Mouse (Mus musculus) liver, embryonic 14.5 days (tissue): ENCODE data around the gene E330034G19Rik. TPM values are rescaled to one million over a fixed set of nuclear protein-coding genes. Genes with fewer than 3 reads are reported as not detected.

Experiments
- ATAC-seq: fragments of 200-750 bp; cut with Nextera tagmentation; 2 replicates; pipeline ENCODE4 v1.8.0; 2017; ENCODE audit warnings: moderate number of reproducible peaks, mild to moderate bottlenecking, moderate library complexity; ENCODE audit not compliant: insufficient read depth
- DNase-seq, 3 experiments: peaks; one replicate each; pipeline ENCODE4 v3.0.0-alpha.2; 2012 to 2013; ENCODE audit warnings: low read depth in 3 of 3, low spot score in 3 of 3
- H3K27ac ChIP-seq: fragments of 300-500 bp; sonication (generic); 2 replicates; pipeline ENCODE4 v1.5.1; 2014; ENCODE audit warnings: moderate library complexity, mild to moderate bottlenecking, control low read depth, inconsistent platforms
- H3K27me3 ChIP-seq: fragments of 300-500 bp; sonication (generic); 2 replicates; pipeline ENCODE4 v1.6.1; 2014; ENCODE audit warnings: mild to moderate bottlenecking, low read length, moderate library complexity; ENCODE audit not compliant: control insufficient read depth, insufficient read depth
- H3K36me3 ChIP-seq: fragments of 300-500 bp; sonication (generic); replicated peaks from 2 replicates; pipeline ENCODE4 v1.6.1; 2014; ENCODE audit warnings: low read depth; ENCODE audit not compliant: control insufficient read depth, insufficient read depth
- H3K4me1 ChIP-seq, 2 experiments: fragments of 200-500 bp in 1 of 2; fragments of 300-500 bp in 1 of 2; sonication (generic) in 1 of 2; replicated peaks; 2 replicates each; pipeline ENCODE4 v1.6.1; 2012 to 2014; ENCODE audit warnings: antibody characterized with exemption in 1 of 2, inconsistent platforms in 1 of 2, low read length in 1 of 2; ENCODE audit not compliant: control insufficient read depth in 2 of 2, insufficient read depth in 2 of 2
- H3K4me2 ChIP-seq: fragments of 300-500 bp; sonication (generic); 2 replicates; pipeline ENCODE4 v1.6.1; 2014; ENCODE audit warnings: low read depth, mild to moderate bottlenecking, control low read depth, moderate library complexity
- H3K4me3 ChIP-seq, 2 experiments: fragments of 200-500 bp in 1 of 2; fragments of 300-500 bp in 1 of 2; sonication (generic) in 1 of 2; 2 replicates each; pipeline ENCODE4 v1.5.1; 2012 to 2014; ENCODE audit warnings: low read depth in 2 of 2, low read length in 2 of 2, mild to moderate bottlenecking in 2 of 2, control low read depth in 1 of 2, inconsistent platforms in 1 of 2, moderate library complexity in 1 of 2; ENCODE audit not compliant: insufficient read depth in 1 of 2
- H3K9ac ChIP-seq: fragments of 300-500 bp; sonication (generic); replicated peaks from 2 replicates; pipeline ENCODE4 v1.6.1; 2014; ENCODE audit warnings: mild to moderate bottlenecking, control low read depth, moderate library complexity
- H3K9me3 ChIP-seq: fragments of 300-500 bp; sonication (generic); 2 replicates; pipeline ENCODE4 v1.6.1; 2016; ENCODE audit warnings: low read length, mixed read lengths; ENCODE audit not compliant: control insufficient read depth
- CTCF ChIP-seq: IDR thresholded peaks from 2 replicates; pipeline ENCODE4 v1.5.1; 2016; ENCODE audit warnings: antibody characterized with exemption, low read depth, control low read depth
- EP300 ChIP-seq: IDR thresholded peaks from 2 replicates; pipeline ENCODE4 v1.6.1; 2016; ENCODE audit warnings: antibody characterized with exemption, low read depth
- WGBS: fragments of 180-500 bp; shearing (Covaris S2); extraction: QIAGEN DNeasy Blood & Tissue Kit; methylation state at CpG from one replicate; pipeline ENCODE4 v1.1.7; 2014; ENCODE audit not compliant: insufficient replicate concordance; 5-methylcytosine and 5-hydroxymethylcytosine counted together
- polyA plus RNA-seq, 2 experiments: library from polyadenylated mRNA; depleted of rRNA in 1 of 2; stranded (reverse) in 1 of 2; unstranded in 1 of 2; fragments of >200 nt; fragmentation: Nextera tagmentation in 1 of 2; extraction: Ambion mirVana in 1 of 2; gene quantifications; 2 replicates each; pipeline versions ENCODE4 v1.2.1 to v1.2.3; 2012 to 2014

E330034G19Rik gene
- polyA plus RNA-seq, 2 experiments, result not detected

- Histone ChIP-seq H3K4me2 (no peak overlapping the region), H3K9ac (no peak overlapping the region), H3K27ac (no peak overlapping the region), H3K9me3 (no peaks in the 10 kb centered on the region), H3K36me3 (no peaks in the 10 kb centered on the region), H3K27me3 (no peaks in the 10 kb centered on the region), H3K4me1 (no peaks in the 10 kb centered on the region), H3K4me3 (no peak overlapping the region)
- 8% methylated on average over 8 of the region's 8 CpGs for WGBS
- no peak for TF ChIP-seq EP300
- no peak for DNase-seq
- ATAC-seq, result no peak
Observed at GRCm38 (mm10) chr14:24253611-24254202, 39.3 kb upstream of the E330034G19Rik start.

GRCm38 (mm10) chr14:24255956-24256355, 37.1 kb upstream of the E330034G19Rik start:
- no peaks in the 10 kb centered on the region for H3K9me3 ChIP-seq
- H3K27ac ChIP-seq, result no peak overlapping the region
- H3K4me2 ChIP-seq, result no peak overlapping the region
- no peak for DNase-seq
- H3K27me3 ChIP-seq, result no peaks in the 10 kb centered on the region
- WGBS, result 30% methylated on average over 2 of the region's 2 CpGs
- no peaks in the 10 kb centered on the region for H3K36me3 ChIP-seq
- no peaks in the 10 kb centered on the region for H3K4me1 ChIP-seq
- TF ChIP-seq CTCF, result no peak
- no peak for TF ChIP-seq EP300
- no peak for ATAC-seq
- H3K9ac ChIP-seq, result no peak overlapping the region
- no peak overlapping the region for H3K4me3 ChIP-seq

GRCm38 (mm10) chr14:24260391-24260790, 32.6 kb upstream of the E330034G19Rik start:
- no peaks in the 10 kb centered on the region for H3K4me1 ChIP-seq
- H3K27me3 ChIP-seq, result no peaks in the 10 kb centered on the region
- TF ChIP-seq CTCF (no peak), EP300 (no peak)
- H3K27ac ChIP-seq, result no peak overlapping the region
- no peak overlapping the region for H3K4me3 ChIP-seq
- H3K9me3 ChIP-seq, result no peaks in the 10 kb centered on the region
- DNase-seq (no peak), ATAC-seq (no peak)
- no peaks in the 10 kb centered on the region for H3K36me3 ChIP-seq
- H3K9ac ChIP-seq, result no peak overlapping the region
- WGBS, result 36% methylated on average over 4 of the region's 4 CpGs
- no peak overlapping the region for H3K4me2 ChIP-seq

GRCm38 (mm10) chr14:24262382-24262781, 30.6 kb upstream of the E330034G19Rik start:
- no peak for DNase-seq
- Histone ChIP-seq H3K4me3 (no peak overlapping the region), H3K27me3 (no peaks in the 10 kb centered on the region), H3K36me3 (no peaks in the 10 kb centered on the region), H3K9ac (no peak overlapping the region), H3K4me2 (no peak overlapping the region), H3K4me1 (no peaks in the 10 kb centered on the region), H3K9me3 (no peaks in the 10 kb centered on the region), H3K27ac (no peak overlapping the region)
- no peak for ATAC-seq
- WGBS, result 62% methylated on average over 6 of the region's 6 CpGs
- no peak for TF ChIP-seq EP300
- no peak for TF ChIP-seq CTCF

GRCm38 (mm10) chr14:24262915-24263314, 30.1 kb upstream of the E330034G19Rik start:
- no peak for DNase-seq
- TF ChIP-seq EP300 (no peak), CTCF (no peak)
- Histone ChIP-seq H3K9ac (no peak overlapping the region), H3K27me3 (no peaks in the 10 kb centered on the region), H3K36me3 (no peaks in the 10 kb centered on the region), H3K27ac (no peak overlapping the region), H3K9me3 (no peaks in the 10 kb centered on the region), H3K4me2 (no peak overlapping the region), H3K4me1 (no peaks in the 10 kb centered on the region), H3K4me3 (no peak overlapping the region)
- ATAC-seq, result no peak
- 39% methylated on average over 2 of the region's 2 CpGs for WGBS
